Mouse (Mus musculus): ENCODE data around the gene 2310030G06Rik. TPM values are rescaled to one million over a fixed set of nuclear protein-coding genes. Genes with fewer than 3 reads are reported as not detected.

2310030G06Rik gene
- polyA plus RNA-seq, 1 experiment from 2014 or later = 1.9 TPM

- H3K27ac ChIP-seq = no peak within 1 kb of the TSS
- peaks cover 11% of the 10 kb centered on the region for H3K4me1 ChIP-seq (replicated peaks)
- H3K9ac ChIP-seq = peak within 1 kb of the TSS; percentile 35; the same call in 1 of the 2 replicates
- H3K27me3 ChIP-seq = peaks cover 5% of the 10 kb centered on the region; the same call in 1 of the 2 replicates
- peak within 1 kb of the TSS; percentile 36 for H3K4me3 ChIP-seq
- WGBS = 13% methylated on average over 36 of the region's 36 CpGs
- H3K9me3 ChIP-seq = no peaks in the 10 kb centered on the region
- H3K36me3 ChIP-seq = no peaks in the 10 kb centered on the region
- H3K4me2 ChIP-seq = peak within 1 kb of the TSS; percentile 60
- ATAC-seq (ENCODE audit: low FRiP score) = peak; percentile 92
These were observed 7.1 kb downstream of the 2310030G06Rik start, which contains the start of gene Dixdc1 for GRCm38 (mm10) chr9:50738914-50739870. Dixdc1 (minus strand) TSS chr9:50739517.

- no peak overlapping the region for H3K27ac ChIP-seq
- no peaks in the 10 kb centered on the region for H3K36me3 ChIP-seq
- H3K27me3 ChIP-seq = 0 out of 2 replicates have a peak, but pooled peaks cover 5% of the 10 kb centered on the region
- ATAC-seq (ENCODE audit: low FRiP score) = no peak
- H3K4me1 ChIP-seq (replicated peaks) = peaks cover 17% of the 10 kb centered on the region
- H3K4me3 ChIP-seq = no peak overlapping the region
- no peak overlapping the region for H3K9ac ChIP-seq
- H3K9me3 ChIP-seq = no peaks in the 10 kb centered on the region
- peak overlapping the region; percentile 24 for H3K4me2 ChIP-seq
- 8% methylated on average over 9 of the region's 9 CpGs for WGBS
These were observed 11.3 kb downstream of the 2310030G06Rik start for GRCm38 (mm10) chr9:50734989-50735388.

- Histone ChIP-seq H3K27ac (peak overlapping the region; percentile 13), H3K9me3 (no peaks in the 10 kb centered on the region)
- 7% methylated on average over 4 of the region's 4 CpGs for WGBS
These were observed 13.8 kb downstream of the 2310030G06Rik start for GRCm38 (mm10) chr9:50732560-50732959.

GRCm38 (mm10) chr9:50729600-50729999 is 16.7 kb downstream of the 2310030G06Rik start:
- 69% methylated on average over 4 of the region's 4 CpGs for WGBS
- Histone ChIP-seq H3K27me3 (no peaks in the 10 kb centered on the region), H3K4me3 (no peak overlapping the region), H3K9me3 (no peaks in the 10 kb centered on the region), H3K4me1 (replicated peaks) (peaks cover 42% of the 10 kb centered on the region), H3K4me2 (no peak overlapping the region), H3K36me3 (no peaks in the 10 kb centered on the region), H3K9ac (no peak overlapping the region), H3K27ac (peak overlapping the region; percentile 23; the same call in 1 of the 2 replicates)
- no peak for ATAC-seq (ENCODE audit: low FRiP score)

More at GRCm38 (mm10) chr9:50732560-50732959, 13.8 kb downstream of the 2310030G06Rik start:
- Histone ChIP-seq H3K9ac (no peak overlapping the region), H3K4me3 (no peak overlapping the region), H3K4me2 (no peak overlapping the region), H3K27me3 (0 out of 2 replicates have a peak, but pooled peaks cover 5% of the 10 kb centered on the region), H3K36me3 (no peaks in the 10 kb centered on the region), H3K4me1 (replicated peaks) (peaks cover 13% of the 10 kb centered on the region)
- ATAC-seq (ENCODE audit: low FRiP score) = no peak

- ATAC-seq (ENCODE audit: low FRiP score) = peak; percentile 96
- Histone ChIP-seq H3K4me2 (peak overlapping the region; percentile 83), H3K9me3 (no peaks in the 10 kb centered on the region), H3K36me3 (no peaks in the 10 kb centered on the region), H3K27me3 (no peaks in the 10 kb centered on the region), H3K4me1 (replicated peaks) (peaks cover 55% of the 10 kb centered on the region), H3K4me3 (peak overlapping the region; percentile 59), H3K27ac (peak overlapping the region; percentile 91), H3K9ac (peak overlapping the region; percentile 87)
- WGBS = under 1% methylated on average over 40 of the region's 45 CpGs
These were observed 18.2 kb downstream of the 2310030G06Rik start for GRCm38 (mm10) chr9:50727925-50728651.

- H3K4me3 ChIP-seq = peak overlapping the region; percentile 59
- H3K27ac ChIP-seq = peak overlapping the region; percentile 91
- peak overlapping the region; percentile 87 for H3K9ac ChIP-seq
- H3K9me3 ChIP-seq = no peaks in the 10 kb centered on the region
- 2% methylated on average over 30 of the region's 30 CpGs for WGBS
- peak; percentile 19 for ATAC-seq (ENCODE audit: low FRiP score)
- H3K27me3 ChIP-seq = no peaks in the 10 kb centered on the region
- H3K36me3 ChIP-seq = no peaks in the 10 kb centered on the region
- H3K4me1 ChIP-seq (replicated peaks) = peaks cover 59% of the 10 kb centered on the region
- peak overlapping the region; percentile 83 for H3K4me2 ChIP-seq
These were observed 19.0 kb downstream of the 2310030G06Rik start for GRCm38 (mm10) chr9:50727171-50727924.

- Histone ChIP-seq H3K9me3 (no peaks in the 10 kb centered on the region), H3K36me3 (no peaks in the 10 kb centered on the region), H3K4me1 (replicated peaks) (peaks cover 68% of the 10 kb centered on the region), H3K27ac (peak overlapping the region; percentile 91), H3K9ac (peak overlapping the region; percentile 87), H3K4me3 (peak overlapping the region; percentile 59), H3K27me3 (no peaks in the 10 kb centered on the region), H3K4me2 (peak overlapping the region; percentile 83)
- 21% methylated on average over 8 of the region's 8 CpGs for WGBS
- no peak for ATAC-seq (ENCODE audit: low FRiP score)
These were observed 20.3 kb downstream of the 2310030G06Rik start for GRCm38 (mm10) chr9:50725921-50726590.

GRCm38 (mm10) chr9:50724661-50725330 is 21.5 kb downstream of the 2310030G06Rik start:
- Histone ChIP-seq H3K36me3 (0 out of 2 replicates have a peak, but pooled peaks cover 1% of the 10 kb centered on the region), H3K27ac (peak overlapping the region; percentile 91), H3K27me3 (no peaks in the 10 kb centered on the region), H3K9me3 (no peaks in the 10 kb centered on the region), H3K9ac (peak overlapping the region; percentile 62), H3K4me1 (replicated peaks) (peaks cover 70% of the 10 kb centered on the region), H3K4me3 (peak overlapping the region; percentile 4; the same call in 1 of the 2 replicates), H3K4me2 (peak overlapping the region; percentile 83)
- no peak for ATAC-seq (ENCODE audit: low FRiP score)
- WGBS = 40% methylated on average over 3 of the region's 3 CpGs

- peak overlapping the region; percentile 62 for H3K9ac ChIP-seq
- no peak for ATAC-seq (ENCODE audit: low FRiP score)
- no peaks in the 10 kb centered on the region for H3K9me3 ChIP-seq
- peaks cover 5% of the 10 kb centered on the region; the same call in 1 of the 2 replicates for H3K36me3 ChIP-seq
- H3K4me1 ChIP-seq (replicated peaks) = peaks cover 70% of the 10 kb centered on the region
- peak overlapping the region; percentile 91 for H3K27ac ChIP-seq
- WGBS = 75% methylated on average over 2 of the region's 2 CpGs
- peak overlapping the region; percentile 83 for H3K4me2 ChIP-seq
- H3K4me3 ChIP-seq = peak overlapping the region; percentile 4; the same call in 1 of the 2 replicates
- H3K27me3 ChIP-seq = no peaks in the 10 kb centered on the region
These were observed 22.2 kb downstream of the 2310030G06Rik start for GRCm38 (mm10) chr9:50724147-50724546.

GRCm38 (mm10) chr9:50723406-50723805 is 22.9 kb downstream of the 2310030G06Rik start:
- H3K27me3 ChIP-seq = no peaks in the 10 kb centered on the region
- H3K4me1 ChIP-seq (replicated peaks) = peaks cover 65% of the 10 kb centered on the region
- H3K27ac ChIP-seq = peak overlapping the region; percentile 83
- peak overlapping the region; percentile 37 for H3K4me2 ChIP-seq
- 0 out of 2 replicates have a peak overlapping the region, but pooled peaks have one; percentile 9 for H3K4me3 ChIP-seq
- no peaks in the 10 kb centered on the region for H3K9me3 ChIP-seq
- 41% methylated on average over 7 of the region's 7 CpGs for WGBS
- no peak for ATAC-seq (ENCODE audit: low FRiP score)
- H3K36me3 ChIP-seq = peaks cover 5% of the 10 kb centered on the region; the same call in 1 of the 2 replicates
- 0 out of 2 replicates have a peak overlapping the region, but pooled peaks have one; percentile 35 for H3K9ac ChIP-seq

Measured in hindbrain, embryonic 13.5 days (tissue).